Mouse (Mus musculus): ENCODE results near the gene Bbs12. TPM values are rescaled to one million over a fixed set of nuclear protein-coding genes. Genes with fewer than 3 reads are reported as not detected.

The Bbs12 gene
- polyA plus RNA-seq, 1 experiment, result 2.1 TPM

DNA sequence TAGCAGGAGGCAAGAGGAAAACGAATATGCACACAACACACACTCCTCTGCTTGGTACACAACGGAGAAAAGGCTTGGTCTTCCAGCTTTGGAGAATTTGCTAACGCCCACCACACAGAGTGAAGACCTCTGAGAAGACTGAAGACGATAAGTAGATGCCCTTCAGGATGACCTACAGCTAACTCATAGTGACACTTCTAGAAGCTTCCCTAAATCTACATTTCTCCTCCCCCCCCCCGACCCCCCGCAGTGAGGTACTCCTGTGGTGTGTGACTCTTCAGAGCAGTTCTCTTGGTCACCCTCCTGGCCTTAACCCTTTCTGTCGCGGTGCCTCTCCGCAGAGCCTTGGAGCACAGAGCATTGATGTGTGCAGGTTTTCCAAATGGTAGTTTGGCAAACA lies 35.3 kb downstream of the Bbs12 start:
- no peak overlapping the region for H3ac ChIP-seq (ENCODE audit: control insufficient read depth, insufficient read length)
- no peaks in the 10 kb centered on the region for H3K79me2 ChIP-seq (ENCODE audit: control insufficient read depth, insufficient read depth)
- no peaks in the 10 kb centered on the region for H3K36me3 ChIP-seq (ENCODE audit: control insufficient read depth, insufficient read depth)
- peak overlapping the region; percentile 17 for H3K4me3 ChIP-seq
- peak overlapping the region; percentile 76 for H3K4me2 ChIP-seq (ENCODE audit: low read depth)
- H3K27me3 ChIP-seq (ENCODE audit: control insufficient read depth, insufficient read depth, insufficient read length), result no peaks in the 10 kb centered on the region
- TF ChIP-seq POLR2A (IDR thresholded peaks at IDR 0.05; ENCODE audit: insufficient read length, low read depth) (no peak), USF1 (IDR thresholded peaks at IDR 0.05; ENCODE audit: low read depth) (no peak), MAX (IDR thresholded peaks at IDR 0.05; ENCODE audit: low read depth) (no peak), TCF3 (IDR thresholded peaks at IDR 0.05; ENCODE audit: insufficient read length, low read depth) (no peak), CEBPB (IDR thresholded peaks at IDR 0.05; ENCODE audit: insufficient read depth, poor library complexity, severe bottlenecking) (no peak), MYOD1 (IDR thresholded peaks at IDR 0.05; ENCODE audit: control insufficient read depth in 1 of 3, insufficient read length in 2 of 3, low read depth in 2 of 3) (no peak), REST (IDR thresholded peaks at IDR 0.05; ENCODE audit: insufficient read depth, insufficient read length) (no peak), TCF12 (IDR thresholded peaks at IDR 0.05; ENCODE audit: insufficient read depth, poor library complexity, severe bottlenecking) (no peak), POLR2AphosphoS2 (IDR thresholded peaks at IDR 0.05; ENCODE audit: insufficient read length, low read depth) (no peak), E2F4 (IDR thresholded peaks at IDR 0.05; ENCODE audit: insufficient read depth) (no peak), SRF (IDR thresholded peaks at IDR 0.05; ENCODE audit: control insufficient read depth, insufficient read length, low read depth) (no peak), MYOG (IDR thresholded peaks at IDR 0.05; ENCODE audit: control insufficient read depth in 1 of 3, insufficient read depth in 1 of 3, insufficient read length in 2 of 3, low read depth in 2 of 3) (no peak)

DNA sequence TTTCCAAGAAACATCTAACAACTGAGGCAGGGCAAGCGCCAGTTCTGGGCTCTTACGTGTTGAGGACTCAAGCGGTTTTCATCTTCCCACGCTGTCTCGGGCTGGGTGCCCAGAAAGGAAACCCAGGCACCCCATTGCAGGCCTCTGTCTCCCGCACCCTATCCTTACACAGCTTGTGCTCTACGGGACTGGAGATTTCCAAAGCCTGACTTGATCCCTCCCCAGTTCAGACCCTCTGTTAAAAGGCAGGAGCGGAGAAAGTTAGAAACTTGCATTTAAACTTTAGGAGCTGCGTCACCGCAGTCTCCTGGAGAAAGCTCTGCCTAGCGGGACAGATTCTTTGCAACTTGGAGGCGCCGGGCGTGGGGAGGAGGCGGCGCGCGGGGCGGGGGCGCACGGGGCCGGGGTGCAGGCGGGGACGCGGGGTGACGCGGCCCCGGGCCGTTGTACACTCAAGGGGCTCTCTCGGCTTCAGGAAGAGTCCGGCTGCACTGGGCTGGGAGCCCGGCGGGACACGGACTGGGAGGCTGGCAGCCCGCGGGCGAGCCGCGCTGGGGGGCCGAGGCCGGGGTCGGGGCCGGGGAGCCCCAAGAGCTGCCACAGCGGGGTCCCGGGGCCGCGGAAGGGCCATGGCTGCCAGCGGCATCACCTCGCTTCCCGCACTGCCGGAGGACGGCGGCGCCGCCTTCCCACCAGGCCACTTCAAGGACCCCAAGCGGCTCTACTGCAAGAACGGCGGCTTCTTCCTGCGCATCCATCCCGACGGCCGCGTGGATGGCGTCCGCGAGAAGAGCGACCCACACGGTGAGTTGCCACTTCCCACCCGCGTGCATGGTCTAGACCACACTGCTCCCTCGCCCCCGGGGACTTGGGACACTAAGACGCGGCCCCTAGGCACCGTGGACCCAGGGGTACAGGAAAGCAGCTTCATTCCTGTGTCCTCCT lies 36.1 kb downstream of the Bbs12 start, which contains the start of gene Fgf2:
TSS of gene Fgf2 (plus strand) at position 126 of the 945 bp plus-strand sequence.
- Histone ChIP-seq H3K79me2 (ENCODE audit: control insufficient read depth, insufficient read depth) (no peaks in the 10 kb centered on the region), H3K36me3 (ENCODE audit: control insufficient read depth, insufficient read depth) (no peaks in the 10 kb centered on the region)

GRCm38 (mm10) chr3:37349166-37349548 lies 36.8 kb downstream of the Bbs12 start:
- TF ChIP-seq SRF (IDR thresholded peaks at IDR 0.05; ENCODE audit: control insufficient read depth, insufficient read length, low read depth) (no peak), MYOD1 (IDR thresholded peaks at IDR 0.05; ENCODE audit: control insufficient read depth in 1 of 3, insufficient read length in 2 of 3, low read depth in 2 of 3) (no peak), MAX (IDR thresholded peaks at IDR 0.05; ENCODE audit: low read depth) (no peak), E2F4 (IDR thresholded peaks at IDR 0.05; ENCODE audit: insufficient read depth) (no peak), POLR2A (IDR thresholded peaks at IDR 0.05; ENCODE audit: insufficient read length, low read depth) (no peak), TCF12 (IDR thresholded peaks at IDR 0.05; ENCODE audit: insufficient read depth, poor library complexity, severe bottlenecking) (no peak), TCF3 (IDR thresholded peaks at IDR 0.05; ENCODE audit: insufficient read length, low read depth) (no peak), USF1 (IDR thresholded peaks at IDR 0.05; ENCODE audit: low read depth) (no peak), REST (IDR thresholded peaks at IDR 0.05; ENCODE audit: insufficient read depth, insufficient read length) (no peak), CEBPB (IDR thresholded peaks at IDR 0.05; ENCODE audit: insufficient read depth, poor library complexity, severe bottlenecking) (no peak), MYOG (IDR thresholded peaks at IDR 0.05; ENCODE audit: control insufficient read depth in 1 of 3, insufficient read depth in 1 of 3, insufficient read length in 2 of 3, low read depth in 2 of 3) (no peak), POLR2AphosphoS2 (IDR thresholded peaks at IDR 0.05; ENCODE audit: insufficient read length, low read depth) (no peak)
- H3K4me2 ChIP-seq (ENCODE audit: low read depth), result peak overlapping the region; percentile 72
- H3K79me2 ChIP-seq (ENCODE audit: control insufficient read depth, insufficient read depth), result no peaks in the 10 kb centered on the region
- H3ac ChIP-seq (ENCODE audit: control insufficient read depth, insufficient read length), result peak overlapping the region; percentile 32
- H3K4me3 ChIP-seq, result peak overlapping the region; percentile 17
- no peaks in the 10 kb centered on the region for H3K27me3 ChIP-seq (ENCODE audit: control insufficient read depth, insufficient read depth, insufficient read length)
- H3K36me3 ChIP-seq (ENCODE audit: control insufficient read depth, insufficient read depth), result no peaks in the 10 kb centered on the region

More for the DNA sequence above, 36.1 kb downstream of the Bbs12 start, which contains the start of gene Fgf2:
- peak within 1 kb of the TSS; percentile 32 for H3ac ChIP-seq (ENCODE audit: control insufficient read depth, insufficient read length)
- H3K4me2 ChIP-seq (ENCODE audit: low read depth), result peak within 1 kb of the TSS; percentile 76
- no peaks in the 10 kb centered on the region for H3K27me3 ChIP-seq (ENCODE audit: control insufficient read depth, insufficient read depth, insufficient read length)
- TF ChIP-seq CEBPB (IDR thresholded peaks at IDR 0.05; ENCODE audit: insufficient read depth, poor library complexity, severe bottlenecking) (no peak), TCF12 (IDR thresholded peaks at IDR 0.05; ENCODE audit: insufficient read depth, poor library complexity, severe bottlenecking) (no peak), USF1 (IDR thresholded peaks at IDR 0.05; ENCODE audit: low read depth) (no peak), SRF (IDR thresholded peaks at IDR 0.05; ENCODE audit: control insufficient read depth, insufficient read length, low read depth) (no peak), MYOG (IDR thresholded peaks at IDR 0.05; ENCODE audit: control insufficient read depth in 1 of 3, insufficient read depth in 1 of 3, insufficient read length in 2 of 3, low read depth in 2 of 3) (no peak), MYOD1 (IDR thresholded peaks at IDR 0.05; ENCODE audit: control insufficient read depth in 1 of 3, insufficient read length in 2 of 3, low read depth in 2 of 3) (no peak), MAX (IDR thresholded peaks at IDR 0.05; ENCODE audit: low read depth) (no peak), REST (IDR thresholded peaks at IDR 0.05; ENCODE audit: insufficient read depth, insufficient read length) (no peak), POLR2A (IDR thresholded peaks at IDR 0.05; ENCODE audit: insufficient read length, low read depth) (no peak), POLR2AphosphoS2 (IDR thresholded peaks at IDR 0.05; ENCODE audit: insufficient read length, low read depth) (no peak), TCF3 (IDR thresholded peaks at IDR 0.05; ENCODE audit: insufficient read length, low read depth) (no peak), E2F4 (IDR thresholded peaks at IDR 0.05; ENCODE audit: insufficient read depth) (no peak)
- peak within 1 kb of the TSS; percentile 17 for H3K4me3 ChIP-seq

GRCm38 (mm10) chr3:37350386-37350785 lies 38.0 kb downstream of the Bbs12 start:
- TF ChIP-seq REST (IDR thresholded peaks at IDR 0.05; ENCODE audit: insufficient read depth, insufficient read length) (no peak), MAX (IDR thresholded peaks at IDR 0.05; ENCODE audit: low read depth) (no peak), MYOD1 (IDR thresholded peaks at IDR 0.05; ENCODE audit: control insufficient read depth in 1 of 3, insufficient read length in 2 of 3, low read depth in 2 of 3) (no peak), E2F4 (IDR thresholded peaks at IDR 0.05; ENCODE audit: insufficient read depth) (no peak), TCF12 (IDR thresholded peaks at IDR 0.05; ENCODE audit: insufficient read depth, poor library complexity, severe bottlenecking) (no peak)
- H3K4me3 ChIP-seq, result no peak overlapping the region
- no peak overlapping the region for H3ac ChIP-seq (ENCODE audit: control insufficient read depth, insufficient read length)
- H3K4me2 ChIP-seq (ENCODE audit: low read depth), result no peak overlapping the region
- no peaks in the 10 kb centered on the region for H3K27me3 ChIP-seq (ENCODE audit: control insufficient read depth, insufficient read depth, insufficient read length)
- H3K79me2 ChIP-seq (ENCODE audit: control insufficient read depth, insufficient read depth), result no peaks in the 10 kb centered on the region
- no peaks in the 10 kb centered on the region for H3K36me3 ChIP-seq (ENCODE audit: control insufficient read depth, insufficient read depth)

All from myocyte (in vitro differentiated cells).